Mouse (Mus musculus) frontal cortex, adult (tissue): Measurements from ENCODE around the gene Pde4b.

Source experiments
- ATAC-seq: cut with Nextera tagmentation; 2 replicates; pipeline ENCODE4 v1.9.2; 2017; ENCODE audit warnings: mild to moderate bottlenecking, moderate library complexity, mixed read lengths; ENCODE audit not compliant: low TSS enrichment

The Pde4b gene

DNA sequence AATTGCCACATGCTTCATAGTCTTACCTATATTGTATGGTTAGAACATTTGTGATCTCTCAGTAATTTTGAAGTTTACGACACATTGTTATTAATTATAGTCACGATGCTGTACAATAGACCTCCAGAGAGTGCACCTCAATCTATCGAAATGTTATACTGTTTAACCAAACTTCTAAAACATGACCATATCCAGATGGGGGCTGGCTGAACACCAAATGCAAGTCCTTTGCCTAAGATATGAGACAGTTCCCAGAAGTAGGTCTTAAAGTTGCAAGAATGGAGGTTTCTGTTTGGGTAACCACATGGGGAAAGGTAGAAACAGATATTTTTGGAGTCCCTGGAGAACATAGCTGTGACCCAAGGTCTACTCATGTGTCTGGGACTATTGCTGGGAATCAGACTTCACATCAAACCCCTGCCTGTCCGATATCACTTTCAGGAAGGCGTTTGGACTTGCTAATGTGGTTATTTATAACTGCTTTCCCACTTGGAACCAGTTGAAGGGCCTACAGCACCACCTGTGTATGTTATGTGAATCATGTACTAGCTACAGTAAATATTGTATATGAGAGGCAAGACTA lies 452.3 kb downstream of the Pde4b start:
- ATAC-seq = no peak

DNA sequence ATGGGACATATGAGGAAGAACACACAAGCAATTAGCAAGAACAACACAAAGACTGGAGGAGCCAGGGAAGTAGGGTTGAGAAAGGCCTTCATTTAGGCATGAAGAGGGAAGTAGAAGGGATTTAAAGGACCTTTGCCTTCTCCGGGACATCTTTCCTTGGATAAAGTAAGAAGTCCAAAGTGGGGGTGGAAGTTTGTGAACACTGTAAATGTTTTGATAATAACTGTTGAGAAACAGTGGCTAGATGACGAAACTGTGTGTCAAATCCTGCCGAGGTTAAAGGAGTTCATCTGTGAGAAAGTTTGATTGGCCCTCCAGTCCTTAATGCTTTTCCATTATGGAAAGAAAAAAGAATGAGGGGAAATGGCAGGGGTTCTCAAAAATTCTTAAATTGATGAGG lies 455.6 kb downstream of the Pde4b start:
- no peak for ATAC-seq

DNA sequence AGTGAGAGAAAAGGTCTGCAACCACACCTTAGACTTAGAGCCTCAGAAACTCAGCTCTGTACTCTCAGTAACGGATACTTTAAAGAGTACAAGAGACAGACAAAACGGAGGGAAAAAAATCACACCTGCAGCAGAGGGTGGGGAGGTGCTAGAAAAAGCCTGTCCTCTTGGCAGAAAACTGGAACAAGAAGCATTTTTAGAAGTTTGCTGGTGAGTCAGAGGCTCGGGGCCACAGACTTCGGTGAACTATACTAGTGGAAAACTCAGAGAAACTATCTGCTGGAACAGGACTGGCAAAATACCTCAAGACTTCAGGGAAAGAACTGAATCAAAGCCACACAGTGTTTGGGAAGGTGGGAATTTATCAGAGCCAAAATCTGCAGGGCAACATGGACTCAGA lies 457.9 kb downstream of the Pde4b start:
- peak; percentile 89 for ATAC-seq

DNA sequence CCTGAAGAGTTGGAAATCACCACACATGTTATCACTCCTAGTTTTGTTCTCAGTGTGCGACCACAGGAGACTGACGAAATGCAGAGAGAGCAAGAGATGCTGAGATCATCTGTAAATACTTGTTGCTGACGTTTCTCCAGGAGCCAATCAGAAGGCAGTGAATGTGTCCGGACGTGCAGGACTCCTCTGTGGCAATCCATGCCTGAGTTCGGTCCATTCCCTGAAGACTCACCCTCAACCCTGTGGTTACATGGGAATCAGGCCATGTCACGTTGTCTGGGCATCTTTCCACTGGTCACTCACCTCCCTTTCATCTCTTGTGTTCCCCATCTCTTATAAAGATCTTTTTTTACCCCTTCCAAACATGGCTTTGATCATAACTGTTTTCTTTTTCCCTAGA lies 468.2 kb downstream of the Pde4b start:
- ATAC-seq = no peak

DNA sequence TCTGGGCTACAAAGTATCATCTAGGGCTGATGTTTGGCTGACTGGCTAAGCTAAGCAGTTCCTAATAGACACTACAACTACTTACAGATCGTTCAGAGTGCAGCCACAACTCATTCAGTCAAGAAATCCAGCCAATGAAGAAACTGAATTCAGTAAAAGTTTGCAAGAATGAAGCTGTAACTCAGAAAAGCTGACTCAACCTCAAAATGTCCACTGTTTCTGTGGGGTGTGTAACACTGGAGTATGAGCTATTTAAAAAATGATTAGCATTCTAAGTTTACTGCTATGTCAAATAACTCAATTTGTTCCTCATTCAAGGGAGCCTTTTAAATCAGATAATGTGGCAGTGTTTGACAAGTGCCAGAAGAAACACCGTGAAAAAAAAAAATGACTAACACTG lies 469.7 kb downstream of the Pde4b start:
- ATAC-seq = no peak

DNA sequence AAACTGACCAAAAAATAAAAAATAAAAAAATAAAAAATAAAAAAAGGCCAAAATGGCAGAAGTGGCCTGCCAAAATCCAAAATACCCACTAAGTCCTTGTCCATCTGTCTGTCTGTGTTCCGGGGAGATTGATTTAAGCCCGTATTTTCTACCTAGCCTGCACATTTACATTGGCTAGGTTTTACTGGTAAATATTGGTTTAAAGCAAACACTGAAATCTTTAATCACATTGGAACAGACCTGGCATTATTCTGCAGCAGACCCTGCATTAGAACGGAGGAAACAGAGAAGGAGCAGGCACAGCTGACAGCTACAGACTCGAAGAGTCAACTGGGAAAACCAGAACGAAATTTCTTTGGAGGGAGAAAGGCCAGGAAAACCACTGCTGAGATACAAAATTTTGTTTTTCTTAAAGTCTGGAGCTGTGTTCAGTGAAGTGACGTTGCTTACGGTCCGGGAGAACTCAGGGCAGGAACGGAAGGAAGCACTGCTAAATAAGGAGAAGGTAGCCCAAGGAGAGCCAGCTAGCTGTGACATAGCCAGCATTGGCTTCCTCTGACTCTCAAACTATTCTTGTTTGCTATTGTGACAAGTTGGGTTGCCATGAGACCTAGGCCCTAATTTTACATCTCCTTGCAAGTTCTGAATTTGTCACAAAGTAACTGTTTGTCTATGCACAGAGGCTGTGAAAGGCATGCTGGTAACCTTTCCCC lies 470.3 kb downstream of the Pde4b start:
- no peak for ATAC-seq

DNA sequence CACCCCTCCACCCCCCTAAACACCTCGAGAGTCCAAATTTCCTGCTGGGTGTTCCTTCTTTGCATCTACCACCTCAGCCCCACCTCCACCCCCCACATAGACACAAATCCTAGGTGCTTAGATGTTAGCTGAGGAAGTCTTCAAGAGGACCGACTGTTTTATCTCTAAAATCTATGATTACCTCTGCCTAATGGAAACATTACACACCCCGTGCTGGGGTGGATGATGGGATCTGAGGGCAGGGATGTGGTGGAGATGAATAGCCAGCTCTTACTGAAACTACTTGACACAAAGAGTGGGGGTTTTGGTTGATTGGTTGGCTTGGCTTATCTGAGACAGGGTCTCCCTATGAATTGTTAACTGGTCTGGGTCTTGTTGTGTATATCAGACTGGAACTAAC lies 471.0 kb downstream of the Pde4b start:
- ATAC-seq = no peak

DNA sequence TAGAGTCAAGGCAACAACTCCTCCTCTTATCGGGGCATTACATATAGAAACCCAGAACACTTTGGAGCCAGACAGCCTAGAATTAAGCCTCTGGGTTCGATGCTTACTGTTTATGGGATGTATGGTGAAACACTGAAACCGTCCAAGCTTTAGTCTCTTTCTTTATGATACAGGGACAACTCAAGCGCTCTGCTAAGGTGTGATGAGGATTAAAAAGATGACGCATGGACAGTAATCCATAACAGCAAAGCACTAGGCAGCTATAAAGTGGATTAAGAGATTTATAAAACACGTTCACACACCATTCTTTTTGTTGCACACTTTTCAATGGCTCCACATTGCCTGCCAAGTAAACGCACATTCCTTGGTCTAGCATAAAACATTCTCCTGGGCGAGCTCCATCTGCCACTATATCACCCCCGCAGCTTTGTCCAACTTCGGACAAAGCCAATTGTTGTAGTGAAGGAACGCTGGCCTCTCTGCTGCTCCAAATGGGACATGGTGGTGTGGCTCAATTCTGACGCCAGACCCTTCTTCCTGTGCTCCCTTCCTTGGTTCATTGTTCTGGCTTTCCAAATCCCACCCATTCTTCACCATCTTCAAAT lies 473.4 kb downstream of the Pde4b start:
- no peak for ATAC-seq

DNA sequence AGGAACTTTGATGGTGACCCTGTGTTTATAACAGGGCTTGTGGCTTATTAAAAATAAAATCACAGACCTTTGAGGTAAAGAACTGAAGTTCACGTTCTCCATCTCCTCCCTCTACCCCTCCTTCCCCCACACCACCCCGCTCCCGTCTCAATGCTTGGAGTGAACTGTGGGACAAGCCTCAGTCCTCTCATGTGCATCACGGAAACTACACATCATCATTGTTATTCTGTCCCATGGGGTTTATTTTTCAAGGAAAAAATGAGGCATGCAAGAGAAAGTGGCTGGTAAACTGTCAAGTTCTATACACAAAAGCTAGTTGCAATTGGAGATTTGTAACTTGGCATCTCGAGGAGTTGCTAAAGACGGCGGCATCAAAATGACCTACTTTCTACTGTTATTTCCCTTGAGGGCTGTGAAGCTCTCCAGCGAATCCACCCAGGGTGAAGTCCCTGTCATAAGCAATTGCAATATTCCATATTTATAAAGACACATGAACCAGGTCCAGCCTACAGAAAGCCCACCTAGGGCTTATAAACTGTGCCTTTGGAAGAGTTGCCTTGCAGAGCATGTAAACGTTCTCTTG lies 476.0 kb downstream of the Pde4b start:
- peak; percentile 70 for ATAC-seq

DNA sequence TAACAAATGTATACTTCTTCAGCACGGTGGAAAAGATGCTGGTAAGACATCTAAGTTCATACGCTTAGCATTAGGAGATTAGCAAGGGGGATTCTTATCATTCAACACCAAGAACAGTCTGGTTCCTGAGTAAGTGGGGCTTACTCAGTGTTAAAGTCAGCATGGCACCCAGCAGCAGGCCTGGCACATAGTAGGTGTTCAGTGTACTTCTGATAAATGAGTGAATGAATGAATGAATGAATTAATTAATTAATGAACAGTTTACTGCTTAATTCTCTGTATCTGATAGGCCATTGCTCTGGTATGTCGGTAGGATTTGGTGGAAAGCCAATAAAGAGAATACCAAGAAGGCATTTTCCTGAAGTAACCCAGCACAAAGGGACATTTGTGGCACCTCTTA lies 476.9 kb downstream of the Pde4b start:
- ATAC-seq = no peak

DNA sequence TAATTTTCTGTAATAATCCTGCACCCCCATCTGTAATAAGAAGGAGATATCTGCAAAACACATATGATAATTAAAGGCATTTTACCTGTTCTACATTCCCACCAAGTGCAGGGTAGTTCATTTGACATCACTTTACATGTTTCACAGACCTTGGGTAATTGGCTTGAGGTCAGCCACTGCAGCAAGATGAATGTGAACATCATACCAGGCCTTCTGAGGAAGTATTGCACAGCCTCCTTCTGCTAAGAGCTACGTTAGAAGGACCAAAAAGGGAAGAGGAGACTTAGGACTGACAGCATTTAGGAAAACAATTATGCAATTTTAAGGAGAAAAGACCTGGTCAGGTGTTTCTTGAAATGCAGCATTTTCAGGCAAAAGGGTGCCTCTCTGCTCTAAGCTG lies 479.1 kb downstream of the Pde4b start:
- no peak for ATAC-seq

DNA sequence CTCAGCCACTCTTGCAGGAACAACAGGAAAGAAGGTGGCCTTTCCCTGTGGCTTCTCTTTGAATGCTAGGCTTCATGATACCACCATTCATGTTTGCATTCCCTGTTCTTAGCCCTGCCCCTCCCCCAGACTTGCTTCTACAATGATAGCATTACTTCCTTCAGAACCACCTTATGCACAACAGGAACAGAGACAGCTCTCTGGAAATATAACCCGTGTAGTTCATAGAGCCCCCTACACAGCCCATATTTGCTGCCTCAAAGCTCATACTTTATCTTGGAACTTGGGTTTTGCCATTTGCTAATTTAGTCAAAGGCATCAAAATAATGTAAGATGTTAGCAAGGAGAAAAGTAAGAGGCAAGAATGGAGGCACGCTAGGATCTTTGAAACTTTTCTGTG lies 479.8 kb downstream of the Pde4b start:
- no peak for ATAC-seq

DNA sequence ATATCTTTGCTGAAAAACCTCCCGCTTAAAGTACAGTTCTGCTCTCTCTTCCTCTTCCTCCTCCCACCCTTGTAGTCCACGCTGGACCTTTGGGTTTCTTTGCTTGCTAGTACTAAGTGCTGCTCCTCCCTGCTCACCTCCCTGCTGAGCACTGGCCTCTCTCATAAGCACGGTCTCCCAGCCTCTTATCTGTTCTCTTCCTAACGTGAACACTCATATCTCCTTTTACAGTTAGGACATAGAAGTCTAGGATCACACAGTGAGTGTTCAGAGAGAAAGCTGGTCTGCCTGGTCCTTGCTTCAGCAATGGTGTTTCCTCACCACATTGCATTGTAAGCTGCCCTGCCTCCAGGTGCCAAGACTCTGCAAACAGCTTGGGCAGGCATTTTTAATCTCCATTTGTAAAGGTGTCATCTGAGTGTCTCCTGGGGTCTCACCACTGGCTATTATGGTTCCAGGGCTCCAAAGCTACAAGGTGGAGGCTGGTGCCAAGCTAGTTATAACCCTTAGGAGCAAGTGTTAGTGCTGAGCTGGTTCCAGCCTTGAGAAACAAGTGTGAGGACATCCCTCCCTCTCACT lies 480.4 kb downstream of the Pde4b start:
- ATAC-seq = no peak

DNA sequence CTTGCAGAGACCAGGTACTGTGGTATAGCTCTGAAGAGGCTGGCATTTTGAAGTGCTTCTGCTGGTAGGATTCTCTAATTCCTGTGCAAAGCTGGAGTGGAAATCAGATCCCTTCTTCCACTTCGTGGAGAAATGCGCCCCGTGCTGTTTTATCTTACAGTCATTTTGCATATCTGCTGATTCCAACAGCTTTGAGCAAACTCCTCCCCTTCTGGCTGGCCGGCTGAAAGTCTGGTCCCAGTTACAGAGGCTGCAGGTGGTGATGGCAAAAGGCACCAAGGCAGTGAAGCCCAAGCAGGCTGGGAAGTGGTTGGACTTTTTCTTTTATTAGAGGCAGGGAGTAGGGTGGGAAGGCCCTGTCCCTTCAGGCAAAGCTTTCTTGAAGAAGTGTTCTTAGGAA lies 481.2 kb downstream of the Pde4b start:
- ATAC-seq = peak; percentile 70

DNA sequence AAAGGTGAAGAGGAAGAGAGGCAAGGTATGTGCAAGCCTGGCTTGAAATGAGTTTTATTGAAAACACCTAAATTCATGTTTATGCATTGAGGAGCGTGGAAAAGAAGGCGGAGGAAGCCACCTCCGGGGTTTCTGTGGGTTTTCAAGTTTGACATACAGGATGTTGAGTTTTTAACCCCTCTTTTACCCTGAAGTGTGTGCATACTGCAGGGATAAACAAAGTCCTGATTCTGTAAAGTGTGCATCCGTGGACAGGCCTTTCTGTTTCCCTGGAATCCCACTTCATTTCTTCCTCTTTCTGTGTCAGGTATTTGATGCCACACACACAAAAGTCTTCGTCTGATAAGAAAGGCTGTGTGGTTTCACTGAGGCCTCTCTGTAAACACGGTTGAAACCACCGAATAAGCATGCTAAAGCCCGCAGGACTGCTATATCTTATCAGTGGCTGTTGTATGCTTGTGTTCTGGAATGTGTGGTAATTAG lies 481.8 kb downstream of the Pde4b start:
- ATAC-seq = no peak

DNA sequence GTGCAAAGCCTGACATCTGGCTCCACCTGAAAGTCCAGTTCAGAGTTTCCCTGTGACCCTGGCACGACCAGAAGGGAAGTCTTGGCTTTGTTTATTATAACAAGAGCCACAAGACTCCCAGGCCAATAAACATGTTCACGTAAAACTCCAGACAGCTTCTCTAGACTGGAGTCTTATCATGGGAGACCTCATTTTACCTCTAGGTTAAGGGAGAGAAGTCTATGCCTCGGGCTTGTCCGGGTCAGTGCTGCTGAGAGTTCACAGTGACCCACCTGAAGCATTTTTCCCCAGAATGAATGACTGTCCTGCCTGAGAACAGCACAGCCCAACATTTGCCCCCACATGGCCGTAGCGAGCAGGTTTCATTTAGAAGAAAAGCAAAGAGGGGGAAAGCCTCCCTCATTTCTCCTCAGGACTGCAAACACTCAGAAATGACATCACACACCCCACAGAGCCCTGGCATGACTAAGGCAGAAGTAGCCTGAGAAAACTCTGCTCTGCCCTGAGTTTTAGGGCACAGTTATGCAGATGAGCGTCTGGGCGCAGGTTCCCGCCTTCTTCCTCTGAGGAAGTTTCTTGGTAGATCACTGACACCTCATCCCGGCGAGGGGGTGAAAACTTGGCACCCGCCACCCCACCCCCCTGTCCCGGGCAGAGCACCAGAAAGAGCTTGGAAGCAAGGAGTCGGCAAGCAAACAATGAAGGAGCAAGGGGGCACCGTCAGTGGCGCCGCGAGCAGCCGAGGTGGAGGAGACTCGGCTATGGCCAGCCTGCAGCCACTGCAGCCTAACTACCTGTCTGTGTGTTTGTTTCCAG lies 482.8 kb downstream of the Pde4b start:
- peak; percentile 51 for ATAC-seq

DNA sequence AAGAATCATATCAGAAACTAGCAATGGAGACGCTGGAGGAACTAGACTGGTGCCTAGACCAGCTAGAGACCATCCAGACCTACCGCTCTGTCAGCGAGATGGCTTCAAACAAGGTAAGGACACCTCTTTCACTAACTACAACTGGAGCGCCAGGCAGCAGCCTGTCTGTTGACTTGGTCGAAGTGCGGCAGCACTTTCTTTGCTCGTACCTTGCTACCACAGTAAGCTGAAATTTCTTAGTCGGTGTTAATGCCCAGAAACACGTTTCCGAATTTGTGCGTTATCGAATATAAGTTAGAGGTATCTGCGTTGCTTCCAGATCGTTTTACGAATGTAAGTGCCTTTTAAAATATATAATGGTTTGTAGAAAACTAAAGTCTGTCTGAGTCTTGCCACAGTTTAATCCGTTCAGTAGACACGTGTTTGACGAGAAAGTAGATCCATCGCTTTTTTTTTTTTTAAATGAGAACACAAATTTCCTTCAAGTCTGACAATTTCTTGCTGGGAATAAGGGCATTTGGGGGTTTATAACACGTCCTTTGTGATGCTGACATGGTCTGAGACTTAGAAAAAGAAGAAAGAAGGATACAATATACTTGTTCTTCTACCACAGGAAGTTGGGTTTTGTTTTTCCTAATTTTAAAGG lies 483.5 kb downstream of the Pde4b start:
- ATAC-seq = 0 out of 2 replicates have a peak, but pooled peaks have one; percentile 7

DNA sequence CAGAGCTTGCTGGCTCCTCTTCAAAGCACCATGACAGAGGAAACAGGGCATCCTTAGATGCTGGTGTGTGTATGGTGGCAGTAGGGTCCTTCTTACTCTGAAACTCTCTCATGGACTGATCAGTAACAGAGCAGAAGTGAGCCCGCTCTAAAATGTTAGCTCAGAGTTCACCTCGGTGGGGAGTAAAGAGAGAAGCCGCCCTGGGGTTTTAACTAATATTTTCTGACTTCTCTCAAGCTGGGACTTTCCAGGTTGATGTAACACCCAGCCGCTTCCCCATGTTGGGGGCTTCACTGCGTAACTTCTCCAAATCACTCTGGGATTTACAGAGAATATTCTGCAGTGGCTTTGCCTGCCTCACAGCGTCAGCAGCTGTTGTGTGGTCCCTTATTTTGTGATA lies 484.7 kb downstream of the Pde4b start:
- no peak for ATAC-seq

DNA sequence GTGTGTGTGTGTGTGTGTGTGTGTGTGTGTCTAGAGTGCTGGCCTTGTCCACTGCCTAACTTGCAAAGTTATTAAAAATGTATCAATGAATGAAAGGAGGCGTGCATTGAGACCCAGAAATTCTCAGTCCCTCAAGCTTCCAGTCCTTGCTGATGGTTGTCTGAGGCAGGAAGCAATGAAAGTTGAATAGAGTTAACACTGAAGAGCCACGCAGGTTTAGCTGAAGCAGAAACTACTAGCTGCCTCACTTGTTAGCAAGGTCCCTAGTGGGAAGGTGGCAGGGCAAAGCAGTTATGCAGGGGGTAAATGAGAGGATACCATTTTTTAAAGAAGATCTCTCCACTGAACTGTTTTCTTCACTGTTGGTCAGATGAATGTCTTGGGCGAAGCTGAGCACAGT lies 485.2 kb downstream of the Pde4b start:
- ATAC-seq = no peak

DNA sequence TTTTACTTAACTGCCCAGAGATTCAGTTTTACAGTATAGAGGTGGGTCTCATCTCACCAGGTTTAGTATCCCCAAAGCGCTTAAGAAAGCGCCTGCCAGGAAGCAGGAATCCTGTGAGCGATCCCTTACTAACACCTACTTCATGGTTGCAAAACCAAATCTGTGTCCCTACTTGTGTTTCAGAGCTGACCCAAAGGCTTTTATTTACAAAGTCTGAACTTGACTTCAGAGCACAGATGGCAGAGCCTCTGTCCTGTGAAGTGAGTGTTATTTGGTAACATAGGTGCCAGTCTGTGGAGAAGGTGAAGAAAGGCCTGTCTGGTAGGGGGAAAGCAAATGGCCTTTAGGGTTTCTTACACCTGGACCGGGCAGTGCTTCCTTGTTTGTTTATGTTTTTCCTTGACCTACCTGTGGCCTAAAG lies 486.0 kb downstream of the Pde4b start:
- ATAC-seq = no peak

DNA sequence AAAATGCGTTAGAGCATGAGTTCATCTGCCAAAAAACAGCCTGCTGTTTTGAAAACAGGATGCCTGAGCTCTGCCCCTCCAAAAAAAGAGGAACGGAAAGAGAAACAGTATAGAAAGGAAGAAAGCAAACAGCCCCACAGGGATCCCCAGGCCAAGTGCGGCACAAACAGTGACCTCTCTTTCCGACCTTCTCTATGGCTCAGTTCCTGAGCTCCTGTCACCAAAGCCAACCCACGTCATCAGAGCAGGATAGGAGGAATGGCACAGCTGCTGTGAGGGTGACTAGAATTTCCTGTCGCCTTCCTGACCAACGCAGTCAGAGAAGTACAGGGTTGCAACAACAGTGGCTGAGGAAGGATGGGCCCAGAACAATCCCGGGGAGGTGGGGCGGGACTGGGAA lies 486.9 kb downstream of the Pde4b start:
- ATAC-seq = no peak
